Mouse (Mus musculus): ENCODE results near the gene Cntf.

Gene Cntf

DNA sequence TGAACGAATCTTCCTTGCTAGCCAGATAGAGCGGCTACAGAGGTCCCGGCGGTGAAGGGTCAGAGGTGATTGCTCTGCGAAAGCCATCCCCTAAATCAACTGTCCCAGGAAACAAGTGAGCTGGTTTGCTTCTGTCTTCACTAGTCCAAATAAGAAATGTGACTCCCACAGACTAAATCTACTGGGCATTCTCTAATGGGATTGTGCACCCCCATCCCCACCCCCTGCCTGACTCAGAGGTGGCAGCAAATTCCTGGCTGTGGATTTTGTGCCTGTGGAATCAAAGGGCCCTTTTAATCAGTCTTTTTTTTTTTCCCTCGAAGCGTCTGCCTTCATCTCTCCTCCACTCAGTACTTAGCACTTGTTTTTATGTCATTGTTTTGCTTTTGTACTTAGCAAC lies at the start of gene Cntf:
Gene Cntf, minus strand, starts transcription at position 325 of the 400 bp plus-strand sequence.
- DNase-seq (ENCODE audit: low spot score) = no peak

DNA sequence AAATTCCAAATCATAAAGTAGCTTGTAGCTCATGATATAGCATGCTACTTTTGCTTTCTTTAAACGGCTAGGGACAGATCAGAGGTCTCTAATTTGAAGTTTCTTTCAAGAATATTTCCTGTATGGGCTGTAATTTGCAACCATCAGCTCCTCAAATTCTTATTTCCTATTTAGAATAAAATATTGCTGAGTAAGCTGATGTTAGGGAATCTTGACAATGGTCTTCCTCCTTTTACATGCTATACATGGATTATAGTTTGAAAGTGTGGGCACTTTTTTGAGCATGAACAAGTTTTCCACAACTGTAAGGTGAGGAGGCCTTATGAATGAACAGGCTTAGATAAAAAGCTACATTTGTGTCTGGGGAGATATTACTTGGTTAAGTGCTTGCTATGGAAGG lies 48.5 kb upstream of the Cntf start:
- DNase-seq (ENCODE audit: low spot score) = no peak

DNA sequence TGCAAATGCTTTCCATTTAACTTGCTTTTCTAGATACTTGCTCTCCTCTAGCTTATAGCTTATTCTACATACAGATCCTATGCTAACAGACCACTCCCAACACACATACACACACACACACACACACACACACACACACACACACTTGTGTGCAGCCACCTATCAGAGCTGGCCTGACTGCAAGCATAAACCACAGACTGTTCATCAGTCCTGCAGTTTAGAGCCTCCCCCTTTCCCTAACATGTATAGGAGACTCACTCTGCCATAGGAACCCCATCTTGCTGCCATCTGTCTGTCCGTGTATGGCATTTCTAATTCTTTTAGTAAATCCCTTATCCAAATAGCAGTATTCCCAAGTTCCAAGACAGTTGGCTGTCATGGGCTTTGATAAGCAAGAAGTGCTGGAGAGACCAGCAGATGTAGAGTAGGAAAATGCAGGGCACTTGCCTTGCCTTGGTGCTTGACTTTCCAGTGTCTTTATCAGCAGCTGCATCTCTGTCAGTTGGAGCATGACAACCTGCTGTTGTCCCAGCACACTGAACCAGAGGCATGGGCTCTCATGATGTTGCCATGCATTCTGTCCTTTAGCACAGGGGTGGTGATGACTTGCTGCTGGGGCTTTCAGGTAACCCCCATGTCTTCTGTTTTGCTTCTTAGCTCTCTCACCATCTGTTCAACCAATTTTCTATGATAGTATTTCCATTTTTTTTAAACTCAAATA lies 47.4 kb upstream of the Cntf start:
- DNase-seq (ENCODE audit: low spot score) = no peak

DNA sequence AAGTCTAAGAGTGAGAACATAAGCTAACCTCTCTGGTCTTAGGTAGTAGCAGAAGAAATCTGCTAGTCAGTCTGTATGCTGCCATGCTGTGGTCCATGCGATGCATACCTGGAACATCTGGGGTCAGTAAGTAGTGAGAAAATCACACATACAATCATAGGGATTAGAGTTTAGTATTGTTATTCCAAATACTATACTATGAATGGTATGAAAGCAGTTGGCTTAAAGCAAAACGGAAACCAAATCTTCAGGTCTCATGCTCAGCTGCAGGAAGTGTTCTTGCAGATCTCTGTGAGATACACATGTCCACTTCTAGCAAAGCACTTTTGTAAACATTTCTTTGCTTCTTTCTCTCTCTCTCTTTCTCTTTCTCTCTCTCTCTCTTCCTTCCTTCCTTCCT lies 40.8 kb upstream of the Cntf start:
- no peak for DNase-seq (ENCODE audit: low spot score)

DNA sequence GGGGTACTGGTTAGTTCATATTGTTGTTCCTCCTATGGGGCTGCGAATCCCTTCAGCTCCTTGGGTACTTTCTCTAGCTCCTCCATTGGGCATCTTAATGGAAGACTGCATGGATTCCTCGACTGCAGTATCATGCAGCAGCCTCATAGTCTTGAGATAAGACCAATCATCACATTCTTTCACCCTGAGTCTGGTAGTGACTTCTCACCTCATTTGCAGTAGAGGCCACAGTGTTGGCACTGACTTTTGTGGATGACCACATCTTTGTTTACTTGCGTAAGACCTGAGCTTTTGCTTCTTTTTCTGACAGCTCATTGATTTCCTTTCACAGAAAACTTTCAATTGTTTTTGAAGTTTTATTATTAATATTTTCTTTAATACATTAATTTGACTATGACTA lies 40.3 kb upstream of the Cntf start:
- DNase-seq (ENCODE audit: low spot score) = no peak

DNA sequence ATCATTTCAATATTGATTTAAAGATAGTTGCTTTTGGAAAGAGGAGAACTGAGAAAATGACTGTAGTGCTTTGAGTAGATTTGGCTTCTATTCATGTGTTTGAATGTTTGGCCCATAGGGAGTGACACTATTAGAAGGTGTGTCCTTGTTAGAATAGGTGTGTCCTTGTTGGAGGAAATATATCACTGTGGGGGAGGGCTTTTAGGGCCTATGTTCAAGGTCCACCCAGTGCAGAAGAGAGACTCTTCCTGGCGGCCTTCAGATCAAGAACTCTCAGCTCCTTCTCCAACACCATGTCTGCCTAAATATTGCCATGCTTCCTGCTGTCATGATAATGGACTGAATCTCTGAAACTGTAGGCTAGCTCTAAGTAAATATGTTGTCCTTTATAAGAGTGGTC lies 38.8 kb upstream of the Cntf start:
- DNase-seq (ENCODE audit: low spot score) = no peak

DNA sequence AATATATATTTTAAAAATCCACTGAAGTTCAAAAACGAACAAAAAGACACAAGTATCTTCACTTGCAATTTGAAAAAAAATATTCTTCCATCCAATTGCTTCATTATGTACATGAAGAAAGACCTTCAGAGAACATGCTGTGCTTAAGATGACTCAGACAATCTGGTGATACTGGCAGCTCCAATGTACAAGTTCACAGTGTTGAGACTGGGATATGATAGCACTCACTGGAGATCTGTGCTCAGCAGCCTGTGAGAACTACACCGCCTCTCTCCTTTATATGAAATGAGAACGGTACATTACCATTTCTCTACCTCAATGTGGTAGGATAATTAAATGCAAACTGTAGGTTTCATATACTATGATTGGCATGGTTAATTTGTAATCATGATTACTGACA lies 37.4 kb upstream of the Cntf start:
- DNase-seq (ENCODE audit: low spot score) = no peak

DNA sequence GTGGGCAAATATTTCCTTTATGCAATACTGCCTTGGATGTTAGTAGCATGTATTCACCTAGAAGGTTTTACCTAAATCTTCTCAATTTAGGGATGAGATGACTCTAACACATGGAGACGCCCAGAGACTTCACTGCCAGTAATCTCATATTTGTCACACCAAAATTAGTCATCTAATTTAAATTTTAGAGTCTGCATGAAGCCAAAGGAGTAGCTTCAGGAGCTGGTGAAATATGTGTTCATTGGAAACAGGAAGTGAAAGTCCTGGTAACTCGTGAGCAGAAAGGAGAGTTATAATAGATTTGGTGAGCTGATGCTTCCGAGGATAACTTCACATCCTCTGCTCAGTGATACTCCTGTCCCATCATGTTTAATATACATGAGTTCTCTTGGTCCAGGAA lies 35.6 kb upstream of the Cntf start:
- no peak for DNase-seq (ENCODE audit: low spot score)

DNA sequence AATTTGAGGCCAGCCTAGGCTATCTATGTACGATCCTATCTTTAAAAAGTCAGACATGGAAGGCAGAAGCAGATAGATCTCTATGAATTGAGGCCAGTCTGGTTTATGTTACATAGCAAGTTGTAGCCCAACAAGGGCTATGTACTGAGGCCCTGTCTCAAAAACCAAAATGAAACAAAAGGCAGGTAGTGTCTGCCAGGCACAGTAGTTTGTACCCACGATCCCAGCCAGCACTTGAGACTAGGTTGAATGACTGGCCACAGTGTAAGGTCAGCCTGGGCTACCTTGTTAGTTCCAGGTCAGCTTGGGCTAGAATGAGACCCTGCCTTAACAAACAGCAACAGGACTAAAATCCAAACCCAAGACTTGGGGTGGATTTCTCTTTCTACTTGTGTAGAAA lies 35.2 kb upstream of the Cntf start:
- DNase-seq (ENCODE audit: low spot score) = no peak

DNA sequence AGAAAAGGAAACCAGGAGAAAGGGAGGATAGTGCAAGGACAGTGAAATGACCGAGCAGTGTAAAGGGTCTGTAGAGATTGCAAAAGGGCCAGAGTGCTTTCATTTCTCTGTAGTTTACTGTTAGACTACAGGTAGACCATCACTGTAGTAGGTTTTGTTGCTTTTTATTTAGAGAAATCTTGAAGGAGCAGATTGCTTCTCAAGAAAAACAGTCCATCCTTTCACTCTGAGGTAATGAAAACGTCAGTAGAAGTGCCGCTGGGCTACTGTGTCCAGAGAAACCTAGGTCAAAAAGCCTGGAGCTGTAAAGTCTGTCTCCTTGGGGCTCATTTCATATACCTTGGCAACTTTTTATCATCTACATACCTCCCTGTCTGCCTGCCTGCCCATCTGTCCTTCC lies 33.6 kb upstream of the Cntf start:
- no peak for DNase-seq (ENCODE audit: low spot score)

DNA sequence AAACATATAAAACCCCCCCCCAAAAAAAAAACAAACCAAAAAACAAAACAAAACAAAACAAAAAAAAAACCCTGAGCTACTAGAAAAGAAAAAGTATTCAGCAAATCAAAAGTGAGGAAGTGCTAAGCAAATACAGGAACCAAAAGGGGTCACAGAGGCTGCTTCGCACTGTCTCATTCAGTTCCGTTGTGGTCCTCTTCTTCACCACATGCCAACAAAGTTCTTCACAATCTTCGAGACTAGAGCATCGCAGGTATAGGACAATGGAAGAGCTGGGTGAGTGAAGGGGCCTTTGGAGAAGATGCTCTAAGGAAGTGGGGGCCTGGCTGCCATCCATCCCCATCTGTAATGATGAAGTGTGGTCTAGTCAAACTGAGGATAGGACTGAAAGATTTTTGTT lies 33.0 kb upstream of the Cntf start:
- DNase-seq (ENCODE audit: low spot score) = no peak

DNA sequence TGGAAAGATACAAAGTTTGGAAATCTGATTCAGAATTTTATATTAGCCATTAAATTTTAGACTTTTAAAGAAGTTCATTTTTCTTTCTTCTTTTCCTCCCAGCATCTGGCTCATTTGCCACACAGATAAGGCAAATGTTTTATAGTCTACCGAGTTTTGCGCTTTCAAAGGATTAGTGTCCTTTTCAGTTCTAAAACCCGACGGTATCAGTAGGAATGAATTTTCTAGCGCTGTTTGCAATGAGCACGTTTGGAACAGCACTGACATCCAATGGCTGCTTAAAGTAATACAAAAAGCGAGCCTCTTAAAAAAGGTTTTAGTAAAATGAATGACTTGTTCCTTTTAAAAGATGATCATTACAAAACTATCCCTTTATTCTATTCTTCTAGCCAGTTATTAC lies 31.6 kb upstream of the Cntf start:
- DNase-seq (ENCODE audit: low spot score) = no peak

DNA sequence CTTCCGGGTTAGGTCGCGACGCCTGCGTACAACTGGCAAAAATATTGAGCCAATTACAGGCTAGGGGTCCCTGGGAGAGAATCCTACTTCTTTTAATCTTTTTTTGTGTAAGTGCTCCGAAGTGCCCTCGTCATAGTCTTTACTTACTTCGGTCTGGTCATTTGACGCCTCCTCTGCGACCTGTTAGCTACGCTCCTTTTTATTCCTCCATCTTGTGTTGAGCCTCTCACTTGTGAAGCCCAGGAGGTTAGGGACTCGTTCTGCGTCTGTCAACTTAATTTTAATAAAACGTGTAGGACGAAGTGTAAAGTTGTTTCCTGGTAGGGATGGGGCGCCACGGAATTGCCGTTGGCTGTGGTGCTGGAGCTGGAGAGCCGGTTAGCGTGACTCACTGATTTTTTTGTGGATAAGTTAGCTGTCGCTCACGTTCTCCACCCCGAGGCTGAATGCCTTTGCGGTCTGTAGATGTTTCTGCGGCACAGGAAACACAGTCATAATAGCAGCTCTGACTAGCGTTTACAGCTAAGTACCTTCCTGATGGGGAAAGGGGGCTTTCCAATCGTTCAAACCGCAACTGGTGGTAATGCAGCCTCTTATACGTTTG lies 31.0 kb upstream of the Cntf start:
- peak; percentile 67 for DNase-seq (ENCODE audit: low spot score)

DNA sequence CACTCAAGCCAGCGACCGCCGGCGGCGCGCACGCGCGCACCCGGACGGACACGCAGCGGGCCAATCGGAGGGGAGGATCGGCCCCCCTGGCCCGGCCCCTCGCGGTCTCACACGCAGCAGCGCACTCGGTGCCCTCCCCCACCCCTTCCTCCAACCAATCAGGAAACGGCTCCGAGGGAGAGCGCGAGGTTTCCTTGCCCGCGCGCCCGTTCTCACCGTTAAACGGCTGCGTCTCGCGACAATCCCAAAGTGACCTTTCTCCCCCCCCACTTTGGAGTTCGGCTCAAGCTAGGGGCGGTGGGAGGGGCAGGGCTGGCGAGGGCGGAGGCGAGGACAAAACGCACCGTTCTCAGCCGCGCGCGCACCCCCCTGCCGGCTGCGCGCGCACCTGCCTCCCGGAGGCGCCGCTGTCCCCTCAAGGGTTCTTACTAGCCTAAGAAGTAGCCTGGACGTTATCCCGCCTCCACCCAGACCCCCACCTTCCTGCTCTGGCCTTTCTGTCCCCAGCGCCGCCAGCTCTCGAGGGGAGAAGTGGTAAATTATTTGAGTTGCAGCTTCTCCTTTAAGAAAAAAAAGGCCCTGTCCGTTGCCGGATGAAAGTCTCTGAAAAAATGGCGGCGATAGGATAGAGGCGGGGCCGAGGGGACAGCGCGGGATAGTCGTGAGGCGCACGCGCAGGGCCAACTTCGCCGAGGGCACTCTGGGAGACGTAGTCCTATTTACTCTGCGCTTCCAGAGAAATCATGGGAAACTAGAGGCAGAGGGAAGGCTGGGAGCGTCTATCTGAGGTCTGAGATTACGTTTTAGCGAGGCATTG lies 30.3 kb upstream of the Cntf start, which contains the start of the genes Zfp91 and Lpxn:
Gene Zfp91, minus strand, starts transcription at position 616 of the 817 bp plus-strand sequence.
Gene Lpxn, plus strand, starts transcription at position 683 of the 817 bp plus-strand sequence.
- peak; percentile 98 for DNase-seq (ENCODE audit: low spot score)

DNA sequence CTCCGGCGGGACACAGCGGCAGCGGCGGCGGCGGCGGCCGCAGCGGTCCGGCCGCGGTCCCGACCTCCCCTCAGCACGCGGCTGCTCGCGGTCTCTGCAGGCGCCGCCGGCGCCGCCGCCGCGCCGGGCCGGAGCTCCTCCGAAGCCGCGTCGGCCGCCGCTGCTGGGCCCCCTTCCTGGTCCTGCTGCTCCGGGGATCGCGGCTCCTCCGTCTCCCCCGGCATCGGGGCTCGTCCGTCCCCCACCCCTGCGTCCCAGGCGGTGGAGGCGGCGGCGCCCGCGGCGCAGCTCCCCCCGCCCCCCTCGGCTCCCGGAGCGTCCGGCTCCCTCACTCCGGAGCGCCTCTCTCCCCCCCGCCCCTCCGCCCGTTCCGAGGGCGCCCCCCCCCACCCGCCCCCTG lies 29.7 kb upstream of the Cntf start:
- no peak for DNase-seq (ENCODE audit: low spot score)

DNA sequence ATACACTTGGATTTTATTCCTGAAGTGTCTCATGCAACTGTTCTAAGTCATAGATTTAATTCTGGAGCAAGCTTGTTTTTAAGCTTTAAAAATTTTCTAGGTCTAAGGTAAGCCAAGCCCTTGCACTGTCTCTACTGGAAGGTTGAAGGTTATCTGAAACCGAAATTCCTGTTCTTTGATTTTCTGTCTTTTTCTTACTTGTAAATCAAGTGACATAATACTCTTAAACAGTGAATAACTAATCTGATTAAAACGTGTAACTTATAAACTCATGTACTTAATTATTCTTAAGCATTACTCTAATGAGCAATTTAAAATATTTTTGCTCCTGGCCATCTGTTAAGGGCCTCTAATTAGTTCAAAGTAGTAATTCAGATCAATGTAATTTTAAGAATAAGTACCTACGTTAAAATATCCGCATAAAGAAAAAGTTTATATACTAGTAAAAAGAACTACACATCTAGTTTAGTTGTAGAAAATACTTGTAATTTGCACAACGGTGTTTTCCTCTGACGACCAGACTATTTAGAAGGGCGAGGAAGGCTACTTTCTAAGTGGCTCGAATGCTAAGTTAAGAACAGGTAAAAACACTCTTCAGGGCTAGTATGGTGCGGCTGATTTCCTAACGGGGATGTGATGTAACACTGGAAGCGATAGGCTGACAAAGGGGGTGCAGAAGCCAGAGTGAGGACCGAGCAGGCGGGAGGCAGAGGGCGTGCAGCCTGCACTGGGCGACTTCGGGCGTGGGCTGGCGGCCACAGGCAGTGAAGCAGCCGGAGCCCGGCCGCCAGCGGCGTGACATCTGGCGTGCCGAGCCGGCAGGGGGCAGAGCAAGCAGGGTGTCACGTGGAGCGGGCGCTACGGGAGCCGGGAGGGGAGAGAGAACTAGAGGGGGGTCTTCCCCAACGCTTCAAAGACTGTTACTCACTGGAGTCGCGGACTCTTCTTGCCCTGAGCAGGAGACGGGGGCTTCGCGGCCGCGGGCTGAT lies 28.9 kb upstream of the Cntf start:
- peak; percentile 97 for DNase-seq (ENCODE audit: low spot score)

DNA sequence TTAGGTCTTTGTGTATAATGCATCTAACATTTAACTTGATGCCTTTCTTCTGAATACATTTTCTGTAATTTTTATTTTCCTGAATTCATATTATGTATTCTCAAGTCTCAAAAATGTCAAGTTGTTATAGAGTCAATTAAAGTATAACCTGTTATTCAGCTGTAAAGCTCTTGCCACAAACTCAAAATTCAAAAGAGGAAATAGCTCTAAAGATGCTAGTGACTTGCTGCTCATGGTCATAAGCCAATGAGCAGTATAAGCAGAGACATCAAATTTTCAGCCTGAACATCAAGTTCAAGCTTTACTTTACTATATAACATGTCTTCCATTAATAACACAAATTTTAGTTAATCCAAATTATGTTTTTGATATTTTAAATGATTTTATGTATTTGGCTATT lies 26.9 kb upstream of the Cntf start:
- DNase-seq (ENCODE audit: low spot score) = no peak

DNA sequence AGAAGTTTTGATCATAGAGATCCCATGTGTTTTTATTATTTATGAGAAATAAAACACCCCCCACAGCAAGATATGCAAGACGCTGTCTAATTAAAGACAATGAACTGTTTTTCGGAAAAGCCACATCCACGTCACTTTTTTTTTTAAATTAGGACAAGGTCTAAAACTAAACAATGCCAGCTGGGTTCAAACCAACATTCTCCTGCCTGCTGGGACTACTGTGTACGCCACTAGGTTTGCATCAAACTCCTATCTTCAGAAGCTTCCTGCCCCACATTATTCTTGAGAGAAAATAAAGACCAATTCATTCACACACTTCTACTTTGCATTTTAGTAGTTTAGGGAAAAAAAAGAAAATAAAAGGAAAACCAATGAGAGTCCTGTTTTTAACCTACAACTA lies 22.3 kb upstream of the Cntf start:
- DNase-seq (ENCODE audit: low spot score) = no peak

DNA sequence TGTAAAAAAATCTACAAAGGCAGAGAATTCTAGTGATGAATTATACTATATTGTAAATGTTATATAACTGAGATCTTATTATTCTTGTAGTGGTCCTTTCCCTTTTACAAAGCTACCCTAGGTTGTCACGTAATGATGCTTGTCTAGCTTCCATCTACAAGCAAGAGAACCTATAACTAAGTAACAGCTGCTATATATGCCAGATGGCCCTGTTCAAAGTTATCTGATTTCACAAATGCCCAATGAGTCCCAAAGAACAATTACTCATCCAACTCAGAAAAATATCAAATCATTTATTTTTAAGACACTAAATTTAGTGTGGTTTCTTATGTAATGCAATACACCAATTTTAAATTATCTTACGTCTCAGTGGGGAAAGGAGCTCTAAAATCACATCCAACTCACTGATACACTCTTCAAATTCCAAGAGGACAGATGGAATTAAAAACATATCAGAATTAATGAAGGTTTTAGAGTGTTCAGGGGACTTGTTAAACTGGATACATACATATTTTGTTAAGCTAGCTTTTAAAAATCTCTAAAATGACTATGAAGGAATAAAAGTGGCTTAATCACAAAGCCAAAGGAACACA lies 21.5 kb upstream of the Cntf start:
- DNase-seq (ENCODE audit: low spot score) = no peak

DNA sequence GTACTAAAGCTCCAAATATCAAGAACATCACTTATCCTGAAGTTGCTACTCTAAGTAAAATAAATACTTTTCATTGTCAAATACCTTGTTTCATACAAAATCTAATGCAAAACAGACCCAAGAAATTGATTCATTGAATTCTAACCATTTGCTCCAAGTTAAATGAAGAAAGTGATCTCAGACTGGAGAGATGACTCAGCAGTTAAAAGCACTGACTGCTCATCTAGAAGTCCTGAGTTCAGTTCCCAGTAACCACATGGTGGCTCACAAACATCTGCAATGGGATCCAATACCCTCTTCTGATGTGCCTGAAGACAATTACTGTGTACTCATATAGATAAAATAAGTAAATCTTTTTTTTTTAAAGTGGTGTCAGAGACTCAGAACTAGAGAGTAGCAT lies 15.0 kb upstream of the Cntf start:
- no peak for DNase-seq (ENCODE audit: low spot score)

DNA sequence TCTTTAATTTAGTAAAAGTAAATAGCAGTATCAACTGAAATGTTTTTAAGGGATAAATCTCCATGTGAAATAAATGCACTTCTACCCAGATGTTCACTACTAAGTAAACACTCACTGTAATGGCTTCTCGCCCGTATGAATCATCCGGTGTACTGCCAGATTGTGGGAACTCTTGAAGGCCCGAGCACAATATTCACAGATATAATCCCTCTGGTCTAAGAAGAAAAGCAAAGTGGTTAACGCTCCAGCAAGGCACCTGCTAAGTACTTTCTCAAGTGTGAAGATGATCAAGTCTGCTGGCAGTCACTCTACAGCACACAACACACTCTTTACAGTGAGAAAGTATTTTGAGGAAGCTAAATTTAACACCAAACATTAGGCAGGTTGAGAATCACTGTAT lies 5.5 kb upstream of the Cntf start:
- DNase-seq (ENCODE audit: low spot score) = no peak

All from testis, postnatal 10 days (tissue).